Mouse (Mus musculus) brain, embryonic 14.5 days (tissue): ENCODE measurements around the gene Entpd8.

Experiments used
- CTCF ChIP-seq: fragments of 200-500 bp; IDR thresholded peaks from 2 replicates; pipeline ENCODE4 v1.5.1; 2012; ENCODE audit warnings: inconsistent platforms, mild to moderate bottlenecking, moderate library complexity, borderline replicate concordance; ENCODE audit not compliant: insufficient read depth, insufficient read length; ENCODE audit errors: extremely low read depth
- POLR2A ChIP-seq: fragments of 200-500 bp; IDR thresholded peaks from 2 replicates; pipeline ENCODE4 v1.6.1; 2012; ENCODE audit warnings: mild to moderate bottlenecking, inconsistent platforms, borderline replicate concordance; ENCODE audit not compliant: poor library complexity, insufficient read depth, insufficient read length, severe bottlenecking; ENCODE audit errors: extremely low read depth

GRCm38 (mm10) chr2:25099703-25100102 lies 19.6 kb downstream of the Entpd8 start:
- no peak for TF ChIP-seq CTCF
- no peak for TF ChIP-seq POLR2A
